Mouse (Mus musculus) heart, embryonic 14.5 days (tissue): ENCODE data around the gene Tmem106b. TPM values are rescaled to one million over a fixed set of nuclear protein-coding genes. Genes with fewer than 3 reads are reported as not detected.

Experiments
- ATAC-seq: fragments of 200-750 bp; cut with Nextera tagmentation; 2 replicates; pipeline ENCODE4 v1.8.0; 2017; ENCODE audit warnings: low read depth, moderate TSS enrichment; ENCODE audit not compliant: insufficient number of reproducible peaks, insufficient read depth, low FRiP score
- H3K27ac ChIP-seq, 2 experiments: fragments of 200-500 bp in 1 of 2; fragments of 300-500 bp in 1 of 2; sonication (generic) in 1 of 2; replicated peaks in 1 of 2; 2 replicates each; pipeline ENCODE4 v1.5.1; 2012 to 2014; ENCODE audit warnings: low read depth in 2 of 2, low read length in 2 of 2, control low read depth in 1 of 2, mild to moderate bottlenecking in 1 of 2, mixed read lengths in 1 of 2; ENCODE audit not compliant: control insufficient read depth in 1 of 2, insufficient read depth in 1 of 2
- H3K27me3 ChIP-seq: fragments of 300-500 bp; sonication (generic); 2 replicates; pipeline ENCODE4 v1.6.1; 2014; ENCODE audit warnings: mild to moderate bottlenecking, low read length, control low read depth; ENCODE audit not compliant: control insufficient read depth, insufficient read depth
- H3K36me3 ChIP-seq: fragments of 300-500 bp; sonication (generic); 2 replicates; pipeline ENCODE4 v1.6.1; 2014; ENCODE audit warnings: mild to moderate bottlenecking, control low read depth, low read length, mixed read lengths; ENCODE audit not compliant: control insufficient read depth, insufficient read depth
- H3K4me1 ChIP-seq, 2 experiments: fragments of 200-500 bp in 1 of 2; fragments of 300-500 bp in 1 of 2; sonication (generic) in 1 of 2; 2 replicates each; pipeline ENCODE4 v1.6.1; 2012 to 2014; ENCODE audit warnings: low read length in 2 of 2, control low read depth in 1 of 2, mixed read lengths in 1 of 2; ENCODE audit not compliant: control insufficient read depth in 2 of 2, insufficient read depth in 2 of 2
- H3K4me2 ChIP-seq: fragments of 300-500 bp; sonication (generic); 2 replicates; pipeline ENCODE4 v1.6.1; 2014; ENCODE audit warnings: mild to moderate bottlenecking, low read length
- H3K4me3 ChIP-seq, 2 experiments: fragments of 200-500 bp in 1 of 2; fragments of 300-500 bp in 1 of 2; sonication (generic) in 1 of 2; 2 replicates each; pipeline ENCODE4 v1.5.1; 2012 to 2014; ENCODE audit warnings: low read length in 2 of 2, mild to moderate bottlenecking in 2 of 2, control low read depth in 1 of 2, low read depth in 1 of 2, moderate library complexity in 1 of 2; ENCODE audit not compliant: control insufficient read depth in 1 of 2, insufficient read depth in 1 of 2
- H3K9ac ChIP-seq: fragments of 300-500 bp; sonication (generic); 2 replicates; pipeline ENCODE4 v1.6.1; 2014; ENCODE audit warnings: mild to moderate bottlenecking, low read length
- H3K9me3 ChIP-seq: fragments of 300-500 bp; sonication (generic); 2 replicates; pipeline ENCODE4 v1.6.1; 2016; ENCODE audit warnings: low read length, control low read depth; ENCODE audit not compliant: control insufficient read depth
- WGBS: fragments of 180-500 bp; shearing (Covaris S2); extraction: QIAGEN DNeasy Blood & Tissue Kit; methylation state at CpG from one replicate; pipeline ENCODE4 v1.1.7; 2014; 5-methylcytosine and 5-hydroxymethylcytosine counted together
- polyA plus RNA-seq: library from polyadenylated mRNA; unstranded; fragments of >200 nt; fragmentation: Nextera tagmentation; extraction: Ambion mirVana; gene quantifications from 2 replicates; pipeline ENCODE4 v1.2.1, GENCODE M21; 2014

The Tmem106b gene
- polyA plus RNA-seq, 1 experiment from 2014 or later: 42.5 TPM

DNA sequence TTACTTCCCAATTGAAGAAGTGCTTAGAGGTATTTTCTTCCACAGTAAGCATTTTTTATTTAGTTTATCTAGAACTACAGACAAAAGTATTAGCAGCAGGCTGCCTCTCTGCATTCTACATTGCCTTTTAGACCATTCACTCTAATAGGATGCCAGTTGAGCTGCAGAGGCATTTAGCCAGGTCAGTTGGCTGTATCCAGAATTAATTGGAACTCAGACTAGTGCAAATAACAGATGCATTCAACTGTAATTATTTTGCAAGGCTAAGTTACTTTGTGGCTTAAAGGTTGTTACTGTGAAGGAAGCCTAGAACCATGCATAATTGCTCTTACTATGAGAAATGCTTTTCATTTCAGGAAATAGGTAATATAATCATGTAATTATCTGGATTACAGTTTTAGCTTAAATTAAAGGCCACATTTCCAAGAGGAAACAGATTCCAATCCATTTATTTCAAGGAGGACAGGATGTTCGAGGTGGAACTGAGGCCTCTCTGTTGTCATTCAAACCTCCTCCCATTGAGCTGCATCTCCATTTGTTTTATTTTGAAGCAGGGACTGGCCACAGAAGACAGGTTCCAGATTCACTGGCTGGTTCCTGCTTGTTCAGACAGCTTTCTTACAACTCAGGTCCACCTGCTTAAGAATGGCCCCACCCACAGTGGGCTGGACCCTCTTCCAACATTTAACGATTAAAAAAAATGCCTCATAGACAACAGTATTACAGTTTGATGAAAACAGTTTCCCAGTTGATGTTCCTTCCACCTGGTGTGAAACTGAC is 27.3 kb downstream of the Tmem106b start:
- WGBS: 86% methylated on average over 2 of the region's 2 CpGs

DNA sequence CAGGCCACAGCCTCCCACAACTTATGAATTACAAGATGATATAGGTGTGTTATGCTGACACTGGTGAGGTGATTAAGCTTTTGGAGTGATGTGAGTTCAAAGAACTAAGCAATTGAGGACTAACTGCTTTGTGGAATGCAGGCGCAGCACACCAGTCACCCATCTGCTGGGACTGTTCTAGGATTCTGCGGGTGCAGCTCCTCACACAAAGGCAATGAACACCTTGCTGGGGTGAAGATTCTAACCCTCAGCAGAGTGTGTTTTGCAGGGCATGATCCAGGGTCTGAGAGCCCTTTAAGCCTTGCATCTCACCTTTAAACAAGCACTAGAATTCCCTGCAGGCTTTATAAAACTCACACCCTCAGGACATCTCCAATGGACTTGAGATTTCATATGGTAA is 30.6 kb downstream of the Tmem106b start:
- Histone ChIP-seq H3K4me1 (no peaks in the 10 kb centered on the region), H3K9ac (no peak overlapping the region), H3K36me3 (no peaks in the 10 kb centered on the region), H3K27ac (no peak overlapping the region), H3K4me3 (no peak overlapping the region), H3K27me3 (no peaks in the 10 kb centered on the region), H3K4me2 (no peak overlapping the region), H3K9me3 (no peaks in the 10 kb centered on the region)
- 71% methylated on average over 2 of the region's 2 CpGs for WGBS
- no peak for ATAC-seq

More for the DNA sequence above, 27.3 kb downstream of the Tmem106b start:
- Histone ChIP-seq H3K4me1 (no peaks in the 10 kb centered on the region), H3K9ac (no peak overlapping the region), H3K4me2 (no peak overlapping the region), H3K27me3 (no peaks in the 10 kb centered on the region), H3K9me3 (no peaks in the 10 kb centered on the region), H3K36me3 (no peaks in the 10 kb centered on the region), H3K4me3 (no peak overlapping the region), H3K27ac (no peak overlapping the region)
- no peak for ATAC-seq

DNA sequence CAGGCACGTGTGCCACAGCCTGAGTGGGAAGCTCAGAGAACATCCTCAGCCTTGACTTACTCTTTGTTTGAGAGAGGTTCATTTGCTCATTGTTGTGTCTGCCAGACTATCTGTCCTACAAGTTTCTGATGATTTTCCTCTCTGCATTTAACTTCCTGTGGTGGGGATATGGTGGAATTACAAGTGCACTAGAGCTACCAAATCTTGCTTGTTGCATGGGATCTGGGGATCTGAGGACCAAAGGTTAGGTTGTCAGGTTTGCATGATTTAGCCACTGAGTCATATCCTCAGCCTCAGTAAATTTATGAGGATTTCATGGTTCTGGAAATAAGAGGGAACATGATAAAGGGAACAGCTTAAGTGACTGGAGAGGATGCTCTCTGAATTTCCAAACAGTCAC is 39.1 kb downstream of the Tmem106b start:
- Histone ChIP-seq H3K9ac (no peak overlapping the region), H3K9me3 (no peaks in the 10 kb centered on the region), H3K27ac (no peak overlapping the region), H3K36me3 (no peaks in the 10 kb centered on the region), H3K27me3 (no peaks in the 10 kb centered on the region), H3K4me1 (no peaks in the 10 kb centered on the region), H3K4me2 (no peak overlapping the region), H3K4me3 (no peak overlapping the region)
- ATAC-seq: no peak
- 57% methylated on average over 1 of the region's 1 CpGs for WGBS

DNA sequence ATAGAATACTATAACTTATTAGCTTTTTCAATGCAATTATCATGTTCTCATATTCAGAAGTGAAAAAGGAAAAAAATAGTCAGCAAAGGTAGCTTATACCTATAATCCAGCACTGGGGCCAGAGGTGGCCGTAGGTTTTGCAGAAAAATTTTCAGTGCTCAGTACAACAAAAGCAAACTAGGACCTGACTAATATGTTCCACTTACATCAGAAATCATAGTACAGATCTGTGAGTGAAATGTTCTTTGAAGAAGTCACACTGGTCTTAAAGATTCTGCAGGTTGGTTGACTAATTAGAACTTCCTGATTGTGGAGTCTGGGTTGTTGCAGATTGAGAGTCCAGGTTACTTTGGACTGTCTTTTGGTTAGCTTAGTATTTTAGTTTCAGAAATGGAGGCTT is 67.7 kb downstream of the Tmem106b start:
- no peak overlapping the region for H3K27ac ChIP-seq
- WGBS: 92% methylated on average over 1 of the region's 1 CpGs
- H3K27me3 ChIP-seq: no peaks in the 10 kb centered on the region
- H3K4me3 ChIP-seq: no peak overlapping the region
- no peak for ATAC-seq
- H3K9me3 ChIP-seq: no peaks in the 10 kb centered on the region
- H3K36me3 ChIP-seq: no peaks in the 10 kb centered on the region
- no peak overlapping the region for H3K4me2 ChIP-seq
- H3K4me1 ChIP-seq: no peaks in the 10 kb centered on the region
- no peak overlapping the region for H3K9ac ChIP-seq

Other genes with a start within 250 kb of the Tmem106b start
- not detected in 2 replicates for gene Vwde, start 155.2 kb downstream of the Tmem106b start, polyA plus RNA-seq